Mouse (Mus musculus): Measurements from ENCODE around the gene Krr1. TPM values are rescaled to one million over a fixed set of nuclear protein-coding genes. Genes with fewer than 3 reads are reported as not detected.

Gene Krr1
- polyA plus RNA-seq, 1 experiment from 2014 or later, result 64.1 TPM

DNA sequence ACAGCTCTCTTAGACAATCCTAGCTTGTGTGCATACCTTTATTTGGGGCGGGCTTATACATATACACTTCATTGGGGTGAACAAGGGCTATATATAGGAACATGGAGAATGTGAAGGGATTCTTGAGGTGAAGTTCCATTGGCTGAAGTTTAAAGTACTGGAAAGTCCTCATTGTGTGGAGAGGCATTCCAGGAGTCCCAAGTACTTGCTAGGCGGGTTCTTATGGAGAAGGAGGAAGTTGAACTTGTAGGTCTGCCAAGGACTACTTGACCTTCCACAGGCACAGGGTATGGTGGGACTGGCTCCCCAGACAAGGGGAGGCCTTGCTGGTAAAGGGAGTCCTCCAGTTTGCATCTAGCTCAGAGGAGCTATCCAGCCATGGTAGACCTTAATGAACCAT, 13.1 kb upstream of the Krr1 start:
- H3K27ac ChIP-seq (ENCODE audit: low read depth, low read length), result no peak overlapping the region
- no peak overlapping the region for H3K9ac ChIP-seq (ENCODE audit: low read depth, low read length)
- no peak overlapping the region for H3K4me2 ChIP-seq (replicated peaks; ENCODE audit: low read depth, low read length)
- no peaks in the 10 kb centered on the region for H3K27me3 ChIP-seq (ENCODE audit: control insufficient read depth, insufficient read depth, low read length)
- no peaks in the 10 kb centered on the region for H3K4me1 ChIP-seq (ENCODE audit: control insufficient read depth, insufficient read depth, low read length)
- H3K9me3 ChIP-seq (ENCODE audit: control insufficient read depth, low read length), result no peaks in the 10 kb centered on the region
- no peaks in the 10 kb centered on the region for H3K36me3 ChIP-seq (ENCODE audit: control insufficient read depth, insufficient read depth, low read length)
- H3K4me3 ChIP-seq (ENCODE audit: low read length), result no peak overlapping the region
- 87% methylated on average over 2 of the region's 2 CpGs for WGBS
- ATAC-seq (ENCODE audit: low FRiP score, low TSS enrichment), result no peak

DNA sequence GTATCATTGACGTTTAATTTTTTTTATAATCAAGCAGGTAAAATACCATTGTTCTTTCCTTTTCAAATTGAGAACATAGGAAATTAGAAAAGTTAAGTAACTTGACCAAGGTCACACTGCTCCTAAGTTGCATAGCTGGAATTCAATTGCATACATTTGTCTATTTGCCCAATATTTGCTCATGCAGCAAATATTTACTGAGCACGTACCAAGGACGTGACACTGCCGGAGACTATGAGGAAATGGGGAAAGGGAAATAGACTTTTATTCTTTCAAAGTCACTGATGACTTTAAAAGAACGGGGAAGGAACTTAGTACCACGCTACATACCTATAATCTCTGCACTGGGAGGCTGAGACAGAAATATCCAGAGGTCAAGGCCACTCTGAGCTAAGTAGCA, 12.0 kb upstream of the Krr1 start:
- no peaks in the 10 kb centered on the region for H3K9me3 ChIP-seq (ENCODE audit: control insufficient read depth, low read length)
- no peaks in the 10 kb centered on the region for H3K27me3 ChIP-seq (ENCODE audit: control insufficient read depth, insufficient read depth, low read length)
- no peaks in the 10 kb centered on the region for H3K36me3 ChIP-seq (ENCODE audit: control insufficient read depth, insufficient read depth, low read length)
- 82% methylated on average over 6 of the region's 6 CpGs for WGBS
- H3K27ac ChIP-seq (ENCODE audit: low read depth, low read length), result no peak overlapping the region
- H3K9ac ChIP-seq (ENCODE audit: low read depth, low read length), result no peak overlapping the region
- no peak overlapping the region for H3K4me2 ChIP-seq (replicated peaks; ENCODE audit: low read depth, low read length)
- no peaks in the 10 kb centered on the region for H3K4me1 ChIP-seq (ENCODE audit: control insufficient read depth, insufficient read depth, low read length)
- no peak for ATAC-seq (ENCODE audit: low FRiP score, low TSS enrichment)
- H3K4me3 ChIP-seq (ENCODE audit: low read length), result no peak overlapping the region

DNA sequence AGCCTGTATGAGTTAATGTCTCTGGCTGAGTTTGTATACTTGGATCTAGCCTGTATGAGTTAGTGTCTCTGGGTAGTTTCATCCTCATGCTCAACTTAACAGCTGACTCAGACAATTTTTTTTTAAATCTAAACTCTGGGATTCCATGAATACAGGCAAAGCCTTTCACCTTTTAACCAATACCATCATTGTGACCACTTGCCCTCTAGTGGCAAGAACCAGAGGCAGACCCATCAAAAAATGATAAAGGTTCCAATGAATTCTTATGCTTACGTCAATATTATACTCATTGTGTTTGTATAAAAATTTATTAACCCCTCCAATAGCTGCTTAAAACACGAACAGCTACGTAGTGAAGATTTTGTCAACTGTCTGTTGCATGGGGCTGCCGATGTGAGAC, 6.1 kb upstream of the Krr1 start:
- WGBS, result 64% methylated on average over 4 of the region's 4 CpGs
- no peaks in the 10 kb centered on the region for H3K4me1 ChIP-seq (ENCODE audit: control insufficient read depth, insufficient read depth, low read length)
- H3K9me3 ChIP-seq (ENCODE audit: control insufficient read depth, low read length), result no peaks in the 10 kb centered on the region
- no peak overlapping the region for H3K27ac ChIP-seq (ENCODE audit: low read depth, low read length)
- no peaks in the 10 kb centered on the region for H3K27me3 ChIP-seq (ENCODE audit: control insufficient read depth, insufficient read depth, low read length)
- H3K4me3 ChIP-seq (ENCODE audit: low read length), result no peak overlapping the region
- no peak overlapping the region for H3K4me2 ChIP-seq (replicated peaks; ENCODE audit: low read depth, low read length)
- no peak overlapping the region for H3K9ac ChIP-seq (ENCODE audit: low read depth, low read length)
- no peak for ATAC-seq (ENCODE audit: low FRiP score, low TSS enrichment)
- no peaks in the 10 kb centered on the region for H3K36me3 ChIP-seq (ENCODE audit: control insufficient read depth, insufficient read depth, low read length)

DNA sequence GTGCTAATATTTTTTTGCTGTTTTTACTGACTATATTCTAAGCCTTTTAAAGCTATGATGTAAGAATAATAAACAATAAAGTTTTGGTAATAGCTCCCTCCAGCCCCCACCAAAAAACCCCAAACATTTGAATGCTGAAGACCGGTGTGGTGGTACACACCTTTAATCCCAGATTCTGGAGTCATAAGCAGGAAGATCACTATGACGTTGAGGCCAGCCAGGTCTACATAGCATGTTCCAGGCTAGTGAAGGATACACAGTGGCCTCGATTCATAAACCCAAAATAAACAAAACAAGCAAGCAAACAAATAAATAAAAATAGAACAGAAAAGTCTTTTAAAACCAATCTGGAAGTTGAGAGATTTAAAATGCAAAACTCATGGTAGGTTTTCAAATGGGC, 535 bp upstream of the Krr1 start:
- no peak overlapping the region for H3K27ac ChIP-seq (ENCODE audit: low read depth, low read length)
- H3K4me2 ChIP-seq (replicated peaks; ENCODE audit: low read depth, low read length), result no peak overlapping the region
- peaks cover 12% of the 10 kb centered on the region; the same call in 1 of the 2 replicates for H3K36me3 ChIP-seq (ENCODE audit: control insufficient read depth, insufficient read depth, low read length)
- no peak overlapping the region for H3K4me3 ChIP-seq (ENCODE audit: low read length)
- no peaks in the 10 kb centered on the region for H3K27me3 ChIP-seq (ENCODE audit: control insufficient read depth, insufficient read depth, low read length)
- WGBS, result 82% methylated on average over 3 of the region's 3 CpGs
- H3K9ac ChIP-seq (ENCODE audit: low read depth, low read length), result no peak overlapping the region
- peaks cover 6% of the 10 kb centered on the region; the same call in 1 of the 2 replicates for H3K4me1 ChIP-seq (ENCODE audit: control insufficient read depth, insufficient read depth, low read length)
- no peaks in the 10 kb centered on the region for H3K9me3 ChIP-seq (ENCODE audit: control insufficient read depth, low read length)
- ATAC-seq (ENCODE audit: low FRiP score, low TSS enrichment), result no peak; the same call in 1 of the 2 replicates

GRCm38 (mm10) chr10:111977584-111977983, 5.1 kb downstream of the Krr1 start:
- Histone ChIP-seq H3K27me3 (ENCODE audit: control insufficient read depth, insufficient read depth, low read length) (no peaks in the 10 kb centered on the region), H3K4me3 (ENCODE audit: low read length) (no peak overlapping the region), H3K9me3 (ENCODE audit: control insufficient read depth, low read length) (no peaks in the 10 kb centered on the region), H3K4me2 (replicated peaks; ENCODE audit: low read depth, low read length) (no peak overlapping the region), H3K36me3 (ENCODE audit: control insufficient read depth, insufficient read depth, low read length) (peaks cover 56% of the 10 kb centered on the region), H3K9ac (ENCODE audit: low read depth, low read length) (no peak overlapping the region), H3K27ac (ENCODE audit: low read depth, low read length) (no peak overlapping the region), H3K4me1 (ENCODE audit: control insufficient read depth, insufficient read depth, low read length) (peaks cover 6% of the 10 kb centered on the region; the same call in 1 of the 2 replicates)
- 51% methylated on average over 5 of the region's 5 CpGs for WGBS
- no peak for ATAC-seq (ENCODE audit: low FRiP score, low TSS enrichment)

DNA sequence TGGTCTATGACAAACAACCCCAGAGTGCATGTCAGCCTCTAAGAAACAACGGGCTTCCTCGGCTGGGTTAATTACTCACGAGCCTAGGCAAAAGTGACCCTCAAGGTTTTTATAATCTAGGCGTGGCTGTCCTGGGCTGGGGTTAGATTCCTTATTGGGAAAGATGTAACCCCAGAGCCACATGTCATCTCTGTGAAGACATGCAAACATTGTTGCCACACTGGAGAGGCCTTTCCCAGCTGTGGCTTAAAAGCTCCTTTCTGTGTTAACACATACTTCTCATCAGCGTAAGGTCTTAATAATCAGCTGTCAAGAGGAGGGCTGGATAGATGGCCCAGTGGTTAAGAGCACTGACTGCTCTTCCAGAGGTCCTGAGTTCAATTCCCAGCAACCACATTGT, 10.6 kb downstream of the Krr1 start:
- Histone ChIP-seq H3K4me1 (ENCODE audit: control insufficient read depth, insufficient read depth, low read length) (no peaks in the 10 kb centered on the region), H3K4me2 (replicated peaks; ENCODE audit: low read depth, low read length) (no peak overlapping the region), H3K4me3 (ENCODE audit: low read length) (no peak overlapping the region), H3K27me3 (ENCODE audit: control insufficient read depth, insufficient read depth, low read length) (no peaks in the 10 kb centered on the region), H3K9me3 (ENCODE audit: control insufficient read depth, low read length) (no peaks in the 10 kb centered on the region), H3K27ac (ENCODE audit: low read depth, low read length) (no peak overlapping the region), H3K36me3 (ENCODE audit: control insufficient read depth, insufficient read depth, low read length) (peaks cover 80% of the 10 kb centered on the region), H3K9ac (ENCODE audit: low read depth, low read length) (no peak overlapping the region)
- 92% methylated on average over 5 of the region's 5 CpGs for WGBS
- ATAC-seq (ENCODE audit: low FRiP score, low TSS enrichment), result no peak

GRCm38 (mm10) chr10:111986453-111986852, 14.0 kb downstream of the Krr1 start:
- 83% methylated on average over 6 of the region's 6 CpGs for WGBS
- Histone ChIP-seq H3K9me3 (ENCODE audit: control insufficient read depth, low read length) (no peaks in the 10 kb centered on the region), H3K4me1 (ENCODE audit: control insufficient read depth, insufficient read depth, low read length) (no peaks in the 10 kb centered on the region), H3K4me3 (ENCODE audit: low read length) (no peak overlapping the region), H3K4me2 (replicated peaks; ENCODE audit: low read depth, low read length) (no peak overlapping the region), H3K36me3 (ENCODE audit: control insufficient read depth, insufficient read depth, low read length) (peaks cover 51% of the 10 kb centered on the region), H3K9ac (ENCODE audit: low read depth, low read length) (no peak overlapping the region), H3K27ac (ENCODE audit: low read depth, low read length) (no peak overlapping the region), H3K27me3 (ENCODE audit: control insufficient read depth, insufficient read depth, low read length) (no peaks in the 10 kb centered on the region)
- ATAC-seq (ENCODE audit: low FRiP score, low TSS enrichment), result no peak

DNA sequence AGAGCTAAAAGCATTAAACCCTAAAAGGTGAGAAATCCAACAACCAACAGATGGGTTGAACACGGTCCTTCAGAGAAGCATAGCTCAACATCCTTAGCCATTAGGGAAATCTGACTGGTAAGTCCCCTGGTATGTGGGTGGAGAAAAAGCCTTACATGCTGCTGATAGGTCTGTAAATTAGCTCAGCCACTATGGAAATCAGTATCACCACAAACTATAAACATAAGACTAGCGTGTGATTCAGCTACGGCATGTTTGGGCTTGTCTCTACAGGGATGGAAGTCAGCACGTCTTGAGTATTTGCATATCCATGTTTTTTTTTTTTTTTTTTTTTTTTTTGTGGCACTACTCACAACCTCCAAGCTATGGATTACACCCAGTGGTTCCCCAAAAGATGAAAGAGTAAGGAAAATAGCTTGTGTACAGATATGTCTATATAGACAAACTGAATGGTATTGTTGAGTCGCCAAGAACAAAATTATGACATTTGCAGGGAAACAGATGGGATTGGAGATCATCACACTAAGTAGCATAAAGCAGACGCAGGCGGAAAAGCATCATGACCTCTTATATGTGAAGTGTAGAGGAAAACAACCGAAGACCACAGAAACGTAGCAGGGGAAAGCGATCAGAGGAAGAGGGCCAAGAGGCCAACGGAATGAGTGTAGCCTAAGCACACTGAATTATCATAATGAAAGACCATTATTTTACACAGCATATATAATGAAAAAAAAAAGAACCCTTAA, 23.5 kb downstream of the Krr1 start:
- no peak for ATAC-seq (ENCODE audit: low FRiP score, low TSS enrichment)

GRCm38 (mm10) chr10:111996549-111996904, 24.1 kb downstream of the Krr1 start:
- Histone ChIP-seq H3K4me2 (replicated peaks; ENCODE audit: low read depth, low read length) (no peak overlapping the region), H3K4me3 (ENCODE audit: low read length) (no peak overlapping the region), H3K36me3 (ENCODE audit: control insufficient read depth, insufficient read depth, low read length) (no peaks in the 10 kb centered on the region), H3K9me3 (ENCODE audit: control insufficient read depth, low read length) (no peaks in the 10 kb centered on the region), H3K27ac (ENCODE audit: low read depth, low read length) (no peak overlapping the region), H3K27me3 (ENCODE audit: control insufficient read depth, insufficient read depth, low read length) (no peaks in the 10 kb centered on the region), H3K9ac (ENCODE audit: low read depth, low read length) (no peak overlapping the region), H3K4me1 (ENCODE audit: control insufficient read depth, insufficient read depth, low read length) (no peaks in the 10 kb centered on the region)
- no peak for ATAC-seq (ENCODE audit: low FRiP score, low TSS enrichment)
- 96% methylated on average over 7 of the region's 7 CpGs for WGBS

More for the DNA sequence above, 23.5 kb downstream of the Krr1 start:
- Histone ChIP-seq H3K4me3 (ENCODE audit: low read length) (no peak overlapping the region), H3K9me3 (ENCODE audit: control insufficient read depth, low read length) (no peaks in the 10 kb centered on the region), H3K27me3 (ENCODE audit: control insufficient read depth, insufficient read depth, low read length) (no peaks in the 10 kb centered on the region), H3K27ac (ENCODE audit: low read depth, low read length) (no peak overlapping the region), H3K36me3 (ENCODE audit: control insufficient read depth, insufficient read depth, low read length) (no peaks in the 10 kb centered on the region), H3K4me1 (ENCODE audit: control insufficient read depth, insufficient read depth, low read length) (no peaks in the 10 kb centered on the region), H3K4me2 (replicated peaks; ENCODE audit: low read depth, low read length) (no peak overlapping the region), H3K9ac (ENCODE audit: low read depth, low read length) (no peak overlapping the region)
- WGBS, result 90% methylated on average over 11 of the region's 11 CpGs
